Mouse (Mus musculus) yolk sac, embryonic 10.5 days (tissue): ENCODE measurements around the gene Dner.
A peak's percentile ranks its signal among the peaks of the same experiment; 100 is the strongest.
"Not testable (repeated sequence)": the region's sequence is repeated elsewhere in the genome, so short reads cannot be mapped to it uniquely, and the experiment has no call there.

Experiments
- DNase-seq: peaks from one replicate; pipeline ENCODE4 v3.0.0-alpha.2; 2017; ENCODE audit warnings: low spot score

The Dner gene

DNA sequence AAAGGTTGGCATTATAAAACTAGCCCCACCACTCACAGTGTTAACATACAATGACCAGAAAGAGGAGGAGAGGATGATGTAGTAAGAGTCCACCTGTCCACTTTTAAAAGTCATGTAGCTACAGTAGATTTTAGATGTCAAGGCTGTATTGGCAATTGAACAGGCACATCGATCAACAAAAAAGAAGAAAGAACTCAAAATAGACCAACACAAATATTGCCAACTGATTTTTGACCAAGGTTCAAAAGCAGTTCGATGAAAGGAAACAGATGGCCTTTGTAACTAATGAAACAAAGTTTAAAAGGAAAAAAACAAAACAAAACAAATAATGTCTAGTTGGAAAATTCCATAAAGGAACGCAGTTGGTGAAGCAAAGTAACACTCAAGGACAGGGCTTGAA lies 296.4 kb downstream of the Dner start:
- DNase-seq: no peak

DNA sequence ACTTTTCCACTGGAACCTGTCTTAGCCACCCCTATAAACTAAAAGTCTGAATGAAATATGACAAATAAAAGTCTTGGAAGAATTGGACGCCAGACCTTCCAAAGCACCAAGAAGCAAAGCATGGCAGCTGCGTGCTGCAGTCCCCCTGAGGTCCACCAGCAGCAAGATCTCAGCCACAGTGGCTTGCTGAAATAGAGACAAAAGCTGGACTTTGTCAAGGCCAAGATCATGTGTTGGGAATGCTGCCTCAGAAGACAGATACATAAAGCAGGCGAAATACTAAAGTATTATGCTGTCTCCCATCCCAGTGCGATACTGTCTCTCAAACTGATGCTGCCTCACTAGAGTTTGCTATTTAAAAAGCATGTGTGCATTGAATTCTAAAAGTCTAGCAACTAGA lies 296.9 kb downstream of the Dner start:
- DNase-seq: no peak

DNA sequence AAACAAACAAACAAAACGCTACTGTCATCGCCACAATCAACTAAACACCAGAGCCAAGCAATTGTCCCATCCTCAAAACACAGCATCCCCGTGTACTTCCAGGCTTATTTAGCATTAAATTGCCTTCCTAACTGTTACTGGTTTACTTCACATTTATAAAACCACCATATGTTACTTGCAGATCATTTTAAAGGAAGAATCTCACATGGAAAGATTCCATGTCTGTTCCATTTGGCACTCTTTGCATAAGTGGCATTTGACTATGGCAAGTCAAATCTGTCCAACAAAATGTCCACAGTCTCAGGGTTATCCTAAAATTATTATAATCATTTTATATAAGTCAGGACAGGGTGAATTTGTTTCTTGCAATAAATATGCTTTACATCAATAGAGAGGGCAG lies 299.2 kb downstream of the Dner start:
- DNase-seq: no peak

DNA sequence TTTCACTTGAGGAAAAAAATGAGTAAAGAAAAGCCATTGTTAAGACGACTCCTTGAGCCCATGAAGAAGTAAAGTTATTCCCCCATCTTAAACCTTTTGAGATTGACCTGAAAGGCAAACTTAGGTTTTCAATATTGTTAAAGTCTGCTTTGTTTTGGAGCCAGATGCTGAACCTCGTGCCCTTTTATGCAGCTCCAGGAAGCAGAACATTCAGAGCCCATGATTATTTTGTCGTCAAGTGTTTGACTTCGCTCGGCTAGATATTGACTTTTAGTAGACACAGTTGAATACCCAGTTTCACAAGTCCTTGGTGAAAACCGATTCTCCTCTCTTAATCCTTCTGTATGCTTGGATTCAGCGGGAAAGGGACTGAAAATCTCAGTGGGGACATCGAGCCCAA lies 300.1 kb downstream of the Dner start:
- DNase-seq: no peak

DNA sequence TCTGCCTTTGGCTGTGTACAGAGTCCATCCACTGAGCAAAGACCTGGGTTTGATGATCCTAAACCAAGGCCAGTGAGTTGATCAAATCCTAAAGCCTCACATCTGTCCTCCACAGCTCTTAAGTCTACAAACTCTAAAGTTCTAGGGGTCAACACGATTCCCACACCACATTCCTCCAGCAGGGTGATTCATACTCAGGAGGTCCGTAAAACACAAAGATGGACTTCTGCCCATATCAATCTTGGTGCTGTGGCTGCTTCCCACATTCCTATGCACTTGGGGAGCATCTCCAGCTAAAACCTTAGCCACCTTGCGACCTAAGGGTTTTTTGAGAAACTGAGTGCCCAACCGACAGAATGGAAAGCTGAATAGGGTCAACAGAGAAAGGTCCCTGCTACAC lies 305.1 kb downstream of the Dner start:
- no peak for DNase-seq

DNA sequence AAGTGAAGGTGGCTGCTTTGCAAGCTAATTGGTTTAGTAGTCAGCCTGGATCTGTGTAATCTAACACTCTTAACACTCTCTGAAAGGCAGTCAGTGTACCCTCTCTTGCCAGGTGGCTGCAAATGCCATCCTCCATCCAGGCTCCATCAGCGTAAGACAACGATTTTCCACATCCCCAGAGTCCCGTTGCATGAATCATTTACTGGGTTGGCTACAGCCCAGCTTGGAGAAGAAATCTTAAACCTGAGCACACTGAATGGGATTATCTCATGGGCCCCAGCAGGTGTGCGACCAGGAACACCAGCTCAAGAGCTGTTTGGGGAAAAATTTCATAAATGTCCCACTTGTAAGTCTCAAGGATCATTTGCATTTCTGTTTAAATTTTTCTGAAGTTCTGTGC lies 308.4 kb downstream of the Dner start:
- DNase-seq: no peak

DNA sequence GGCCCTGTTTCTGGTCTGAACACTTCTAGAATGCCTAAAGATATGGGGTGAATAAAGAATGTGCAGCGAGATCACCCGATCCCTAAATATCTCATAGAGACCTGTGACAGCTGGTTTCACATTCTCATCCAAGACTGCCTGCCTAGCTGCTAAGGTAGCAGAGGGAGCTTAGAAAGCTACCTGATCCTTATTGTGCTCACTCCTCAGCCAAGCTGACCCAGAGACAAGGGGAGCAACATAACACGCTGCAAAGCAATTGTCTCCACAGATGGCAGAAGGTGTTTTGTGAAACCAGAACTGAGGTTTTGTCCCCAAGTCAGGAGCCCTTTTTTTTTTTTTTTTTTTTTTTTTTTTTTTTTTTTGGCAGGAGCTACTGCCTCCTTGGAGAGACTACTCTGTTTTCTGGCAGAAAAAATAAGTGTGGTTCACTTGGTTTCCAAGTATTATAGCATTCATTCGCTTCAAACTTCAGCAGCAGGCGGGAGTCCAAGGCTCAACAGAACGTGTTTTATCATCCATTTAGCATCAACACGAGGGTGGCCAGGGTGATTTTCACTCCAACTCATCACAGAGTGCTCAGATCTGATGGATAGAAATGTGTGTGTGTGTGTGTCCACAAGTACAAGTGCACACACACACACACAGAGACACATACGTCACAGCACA lies 309.4 kb downstream of the Dner start:
- DNase-seq: no peak

DNA sequence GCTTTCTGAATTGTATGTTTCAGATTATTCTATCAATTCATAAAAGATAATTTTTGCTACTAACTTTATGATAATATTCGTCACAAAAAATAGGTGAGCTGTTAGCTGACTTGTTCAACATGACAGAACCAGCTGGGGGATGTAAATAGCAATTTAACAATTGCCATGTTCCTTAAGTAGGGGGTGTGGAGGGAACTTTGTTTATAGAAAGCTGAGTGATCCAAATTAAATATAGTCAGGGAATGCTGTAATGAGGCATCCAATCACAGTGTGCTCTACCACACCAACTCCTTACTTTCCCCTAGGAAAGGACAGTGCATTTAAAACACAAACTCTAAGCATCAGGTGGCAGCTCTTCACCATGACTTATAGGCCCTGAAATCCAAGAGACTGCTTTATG lies 313.3 kb downstream of the Dner start:
- DNase-seq: no peak

DNA sequence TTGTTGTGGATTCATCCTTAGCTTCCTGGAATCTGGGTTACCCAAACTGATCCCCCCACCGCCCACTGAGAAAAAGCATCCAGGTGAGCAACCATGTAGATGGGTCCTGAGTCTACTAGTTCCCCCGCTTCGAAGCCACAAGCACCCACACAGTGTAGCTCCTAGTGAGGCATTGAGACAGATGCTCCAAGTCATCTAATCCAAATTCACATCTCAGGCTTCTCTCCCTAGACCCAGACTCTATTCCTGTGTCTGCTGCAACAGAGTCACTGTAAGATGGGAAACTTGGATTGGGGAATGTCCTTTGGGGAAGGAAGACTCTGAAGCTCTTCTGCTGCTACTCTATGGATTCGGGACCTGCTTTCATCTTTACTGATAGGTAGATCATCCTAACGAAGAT lies 314.0 kb downstream of the Dner start:
- DNase-seq: no peak

DNA sequence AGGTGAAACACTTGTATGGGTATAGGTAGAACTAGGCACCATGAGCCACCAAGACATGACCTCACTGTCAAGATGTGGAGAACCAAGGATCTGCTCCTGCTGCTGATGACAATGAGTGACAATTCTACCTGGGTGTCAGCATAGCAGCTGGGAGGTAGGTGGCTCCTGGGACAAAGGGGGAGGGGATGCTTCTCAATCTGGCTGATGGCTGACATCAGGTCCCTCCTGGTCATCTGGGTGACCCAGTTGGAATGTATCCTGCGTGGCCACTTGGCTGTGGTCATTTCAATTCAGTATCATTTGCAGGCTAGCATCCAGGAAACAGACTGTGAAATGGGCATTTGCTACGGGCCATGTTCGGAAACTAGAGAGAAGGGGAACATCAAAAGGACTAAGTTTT lies 315.1 kb downstream of the Dner start:
- DNase-seq: no peak

DNA sequence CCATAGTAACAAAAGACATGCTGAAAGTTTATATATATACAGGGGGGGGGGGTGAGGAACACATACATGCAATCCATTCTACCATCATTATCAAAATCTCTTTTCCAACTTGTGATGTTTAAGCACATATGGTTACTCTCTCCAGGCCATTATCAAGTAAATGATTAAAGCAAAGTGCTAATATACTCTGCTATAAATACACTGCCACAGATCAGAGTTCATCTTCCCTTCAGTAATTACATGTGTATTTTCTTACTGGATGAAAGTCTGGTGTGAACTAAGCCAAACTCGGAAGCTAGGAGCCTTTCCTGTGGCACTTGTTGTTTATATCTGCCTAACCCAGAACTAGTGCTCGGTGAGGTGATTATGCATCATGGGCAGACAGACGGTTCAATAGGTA lies 328.3 kb downstream of the Dner start:
- DNase-seq: no peak

DNA sequence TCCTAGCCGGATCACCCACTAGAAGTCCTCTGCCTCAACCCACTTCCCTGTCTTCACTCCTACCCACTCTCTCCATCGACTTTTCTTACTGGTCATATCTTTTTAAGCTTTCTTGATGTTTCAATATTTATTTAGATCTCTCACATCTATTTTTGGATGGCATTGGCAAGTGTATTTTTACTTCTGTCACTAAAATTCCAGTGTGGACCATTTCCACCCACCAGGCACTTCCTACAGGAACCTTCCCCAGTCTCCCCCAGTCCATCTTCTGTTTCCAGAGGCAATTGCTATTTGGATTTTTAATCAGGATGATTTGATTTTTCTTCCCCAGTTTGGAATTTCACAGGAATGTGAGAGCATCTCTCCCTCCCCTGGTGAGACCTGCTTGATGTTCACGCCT lies 329.5 kb downstream of the Dner start:
- no peak for DNase-seq

DNA sequence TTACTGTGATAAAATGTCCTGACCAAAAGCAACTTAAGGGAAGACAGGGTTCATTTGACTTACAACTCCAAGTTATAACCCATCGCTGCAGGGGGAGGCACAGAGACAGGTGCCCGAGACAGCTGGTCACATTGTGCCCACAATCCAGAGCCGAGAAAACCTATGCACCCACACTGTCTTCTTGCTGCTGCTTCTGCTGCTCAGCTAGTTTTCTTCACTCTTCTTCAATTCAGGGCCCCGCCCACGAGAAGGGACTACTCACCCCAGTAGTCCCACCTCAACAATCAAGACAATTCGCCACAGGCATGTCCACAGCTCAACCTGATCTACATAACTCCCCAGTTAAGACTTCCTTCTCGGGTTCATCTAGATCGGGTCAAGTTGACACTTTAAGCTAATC lies 332.1 kb downstream of the Dner start, which contains the start of gene Pid1:
Gene Pid1 (minus strand): TSS at position 214 of the 400 bp plus-strand sequence.
- DNase-seq: no peak

DNA sequence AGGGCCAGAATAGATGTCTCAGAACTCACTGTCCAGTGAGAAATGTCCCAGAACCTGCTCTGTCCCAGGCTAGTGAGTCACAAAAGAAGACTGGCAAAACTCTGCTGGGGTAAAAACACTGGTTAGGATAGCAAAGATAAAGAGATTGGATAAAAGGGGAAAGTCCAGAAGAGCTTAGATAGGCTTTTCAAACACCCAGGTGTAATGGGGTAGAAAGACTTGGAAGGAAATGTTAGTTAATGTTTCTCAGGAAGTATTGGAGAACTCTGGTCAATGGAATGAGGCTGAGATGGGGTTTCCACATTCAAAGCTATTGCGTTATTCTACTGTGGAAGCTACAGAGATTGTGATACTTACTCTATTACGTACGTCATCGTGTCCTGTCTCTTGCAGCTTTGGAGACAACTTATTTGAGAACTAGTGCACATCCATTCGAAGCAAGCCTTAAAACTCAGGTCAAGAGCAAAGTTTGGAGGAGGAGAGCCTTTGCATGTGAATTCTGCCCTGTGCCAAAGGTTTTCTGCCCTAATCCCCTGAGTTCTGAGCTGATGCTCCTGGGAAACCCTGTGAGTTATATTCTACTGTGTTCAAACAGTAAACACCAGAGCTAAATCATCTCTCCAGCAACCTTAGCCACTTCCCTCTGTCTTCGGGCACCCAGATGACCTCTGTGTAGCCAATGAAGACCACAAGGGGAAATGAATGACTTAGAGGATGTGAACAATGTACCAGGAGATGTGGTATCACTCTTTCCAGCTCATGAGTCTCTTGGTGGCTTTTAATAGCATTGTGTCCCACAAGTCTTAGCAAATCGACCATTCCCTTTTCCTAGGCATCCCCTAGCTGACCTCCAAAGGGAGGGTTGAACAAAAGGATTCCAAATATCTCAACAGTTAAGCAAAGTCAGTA lies 333.1 kb downstream of the Dner start:
- peak; percentile 64 for DNase-seq

DNA sequence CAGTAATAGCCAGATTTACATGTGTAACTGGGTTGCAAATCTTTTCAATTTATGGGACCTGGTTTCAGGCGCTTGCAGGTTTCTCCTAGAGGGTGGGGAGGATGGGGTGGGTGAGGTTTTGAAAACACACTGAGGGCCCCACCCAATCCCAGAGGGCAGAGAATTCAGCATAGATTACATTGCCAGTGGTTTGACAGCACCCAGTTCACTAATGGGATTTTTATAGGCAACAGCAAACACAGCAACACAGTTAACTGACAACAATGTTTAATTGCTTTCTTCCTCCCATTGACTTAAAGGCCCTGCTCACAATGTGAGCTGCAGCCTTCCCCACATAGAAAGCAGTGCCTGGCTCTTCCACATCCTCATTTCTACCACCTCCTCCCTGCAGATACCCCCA lies 333.8 kb downstream of the Dner start:
- DNase-seq: no peak

DNA sequence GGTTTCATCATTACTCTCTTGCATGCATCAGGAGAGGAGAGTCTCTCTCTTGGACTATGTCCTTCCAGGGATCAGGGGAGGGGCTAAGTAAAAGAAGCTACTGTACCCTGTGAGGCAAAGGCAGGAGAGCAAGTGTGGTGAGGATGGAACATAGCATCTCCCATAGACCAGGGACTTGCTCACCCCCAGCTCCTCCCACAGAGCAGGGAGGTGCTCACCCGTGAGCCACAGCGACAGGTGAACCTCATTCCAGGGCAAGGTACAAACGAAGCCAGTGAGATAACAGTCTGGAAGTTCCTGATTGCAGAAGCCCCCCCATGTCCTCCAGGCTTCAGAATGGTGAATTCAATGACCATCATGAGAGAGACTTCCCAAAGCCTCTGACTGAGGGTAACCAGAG lies 334.6 kb downstream of the Dner start:
- peak; percentile 65 for DNase-seq

DNA sequence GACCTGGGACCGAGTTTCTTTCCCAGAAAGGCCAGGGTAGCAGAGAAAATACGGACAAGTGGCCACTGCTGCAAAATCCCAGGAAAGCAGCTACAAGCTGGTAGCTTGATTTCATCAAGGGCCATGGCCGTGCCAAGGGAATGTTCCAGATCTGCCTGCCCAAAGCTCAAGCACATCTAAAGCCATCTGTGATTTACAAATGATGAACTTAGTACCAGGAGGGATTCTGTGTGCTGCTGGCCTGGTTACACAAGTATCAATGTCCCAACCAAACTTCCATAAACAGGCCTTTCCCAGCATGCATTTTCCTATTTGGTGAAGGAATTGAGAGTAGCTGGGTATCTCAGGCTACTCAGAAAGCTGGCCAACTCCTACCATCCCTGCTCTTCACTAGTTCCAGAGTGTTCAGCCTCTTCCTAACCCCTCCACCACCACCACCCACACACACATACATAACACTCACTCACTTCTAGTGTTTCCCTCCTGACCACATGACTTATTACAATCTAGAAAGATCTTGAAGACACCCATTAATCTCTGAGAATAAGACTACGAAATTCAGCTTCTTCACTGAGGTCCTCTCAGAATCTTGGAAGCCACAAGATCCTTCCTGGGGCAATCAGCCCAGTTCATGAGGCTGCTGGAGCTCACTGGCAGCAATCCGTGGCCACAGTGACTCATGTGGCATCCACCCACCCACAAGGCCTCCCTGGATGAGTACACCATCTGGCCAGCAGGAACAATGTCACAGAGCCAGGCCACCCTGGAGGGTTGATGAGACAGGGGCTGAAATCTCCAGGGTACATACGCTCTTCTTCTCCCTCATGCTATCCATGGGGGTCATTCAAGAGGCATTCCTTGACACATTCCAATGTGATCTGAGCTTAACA lies 336.2 kb downstream of the Dner start:
- DNase-seq: no peak

DNA sequence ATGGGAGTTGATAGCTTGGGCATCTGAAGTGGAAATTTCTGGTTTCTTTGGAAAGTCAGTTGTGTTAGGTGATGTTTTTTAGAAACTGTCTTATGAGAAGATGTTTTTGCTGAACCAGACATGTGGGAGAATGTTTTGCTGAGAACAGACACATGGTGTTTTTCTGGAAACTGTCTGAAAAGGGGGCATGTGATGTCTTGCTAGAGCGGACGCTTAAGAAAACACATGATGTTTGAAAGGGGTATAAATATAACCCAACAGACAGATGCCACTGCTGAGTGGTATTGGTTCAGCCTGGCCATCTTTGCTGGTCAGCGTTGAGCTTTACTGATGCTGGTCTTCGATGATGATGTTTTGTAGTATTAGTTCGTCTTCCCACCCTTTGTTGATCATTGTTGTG lies 338.8 kb downstream of the Dner start:
- no peak for DNase-seq

DNA sequence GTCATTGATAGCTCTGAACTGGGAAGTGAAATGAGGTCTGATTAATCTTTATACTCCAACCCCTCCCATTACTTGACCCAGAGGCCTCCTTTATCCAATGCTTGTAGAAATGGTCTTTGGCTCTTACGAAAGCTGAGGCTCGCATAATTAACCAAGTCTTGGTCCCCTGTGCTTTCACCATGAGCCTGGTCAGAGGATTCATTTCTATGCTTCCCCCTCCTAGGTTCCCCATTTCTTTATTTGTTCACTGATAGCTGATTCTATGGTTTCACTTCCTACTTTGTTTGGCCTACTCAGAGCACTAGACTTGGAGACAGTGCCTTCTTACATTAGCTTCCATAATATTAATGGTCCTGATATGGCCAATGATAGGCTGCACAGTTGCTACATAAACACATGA lies 345.8 kb downstream of the Dner start:
- peak; percentile 41 for DNase-seq

DNA sequence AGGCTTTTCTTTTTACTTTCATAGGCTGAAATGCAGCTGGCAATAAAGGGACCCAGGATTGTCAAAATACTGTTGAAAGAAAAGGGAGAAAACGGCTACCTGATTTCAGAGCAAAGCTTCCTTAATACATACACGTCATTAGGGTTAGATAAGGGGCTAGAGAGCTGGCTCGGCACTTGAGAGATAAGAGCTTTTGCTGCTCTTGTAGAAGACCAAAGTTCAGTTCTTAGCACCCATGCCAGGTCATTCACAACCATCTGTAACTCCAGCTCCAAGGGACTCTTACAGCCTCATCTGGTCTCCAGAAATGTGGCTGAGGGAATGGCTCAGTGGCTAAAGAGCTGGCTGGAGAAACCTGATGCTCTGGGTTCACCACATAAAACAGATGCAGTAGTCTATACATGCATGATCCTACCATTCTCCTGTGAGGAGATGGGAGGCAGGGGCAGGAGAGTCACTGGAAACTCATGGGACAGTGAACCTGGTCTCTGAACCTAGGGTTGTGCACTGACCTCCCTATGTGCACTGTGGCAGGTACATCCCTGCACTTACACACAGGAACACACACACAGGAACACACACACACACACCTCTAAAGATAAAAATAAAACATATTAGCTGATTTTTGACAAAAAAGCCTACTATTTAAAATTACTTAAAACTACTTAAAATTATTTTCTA lies 348.1 kb downstream of the Dner start:
- DNase-seq: peak; percentile 70

DNA sequence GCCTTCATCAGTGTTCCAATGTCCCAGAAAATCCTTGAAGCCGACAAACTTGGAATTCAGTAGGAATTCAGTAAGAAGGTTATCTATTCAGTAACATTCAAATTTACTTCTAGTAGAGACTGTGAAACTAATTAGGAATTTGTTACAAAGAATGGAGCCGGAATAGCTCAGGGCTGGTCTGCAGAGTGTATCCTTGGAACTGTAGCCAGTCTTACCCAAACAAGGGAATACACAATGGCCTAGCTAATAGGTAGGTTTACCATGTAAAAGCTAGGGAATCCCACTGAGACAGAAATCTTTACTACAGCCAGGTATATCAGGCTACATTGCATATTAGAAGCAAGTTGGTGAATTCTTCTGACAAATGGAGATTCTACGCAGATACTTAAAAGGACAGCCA lies 363.2 kb downstream of the Dner start:
- not testable (repeated sequence) for DNase-seq

DNA sequence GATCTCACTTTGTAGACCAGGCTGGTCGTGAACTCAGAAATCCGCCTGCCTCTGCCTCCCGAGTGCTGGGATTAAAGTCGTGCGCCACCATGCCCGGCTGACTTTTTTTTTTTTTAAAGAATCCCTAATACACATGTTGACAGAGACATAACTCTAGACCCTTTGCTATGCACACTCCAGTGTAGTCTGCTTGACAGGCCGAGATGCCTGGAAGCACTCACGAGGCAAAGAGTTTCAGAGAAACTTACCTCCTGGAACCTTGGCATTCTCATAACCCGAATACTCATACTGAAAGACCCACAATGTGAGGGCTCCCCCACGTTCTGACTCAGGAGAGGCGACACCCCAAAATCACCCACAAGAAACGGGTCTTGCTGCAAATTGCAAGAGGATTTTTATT lies 364.2 kb downstream of the Dner start:
- not testable (repeated sequence) for DNase-seq
